Mouse (Mus musculus) midbrain, embryonic 10.5 days (tissue): ENCODE measurements around the gene Fgf6. TPM values are rescaled to one million over a fixed set of nuclear protein-coding genes. Genes with fewer than 3 reads are reported as not detected.

ENCODE experiments used
- DNase-seq: peaks from one replicate; pipeline ENCODE4 v3.0.0-alpha.2; 2017; ENCODE audit warnings: low spot score
- H3K27ac ChIP-seq: fragments of 300-500 bp; sonication (generic); replicated peaks from 2 replicates; pipeline ENCODE4 v1.5.1; 2016; ENCODE audit warnings: mild to moderate bottlenecking
- H3K27me3 ChIP-seq: fragments of 300-500 bp; sonication (generic); 2 replicates; pipeline ENCODE4 v1.6.1; 2016; ENCODE audit warnings: low read depth, mild to moderate bottlenecking; ENCODE audit not compliant: poor library complexity, severe bottlenecking
- H3K36me3 ChIP-seq: fragments of 300-500 bp; sonication (generic); 2 replicates; pipeline ENCODE4 v1.6.1; 2016; ENCODE audit warnings: mild to moderate bottlenecking, moderate library complexity
- H3K4me1 ChIP-seq: fragments of 300-500 bp; sonication (generic); 2 replicates; pipeline ENCODE4 v1.6.1; 2016
- H3K4me3 ChIP-seq: fragments of 300-500 bp; sonication (generic); 2 replicates; pipeline ENCODE4 v1.5.1; 2016; ENCODE audit warnings: mild to moderate bottlenecking, moderate library complexity
- H3K9me3 ChIP-seq: fragments of 300-500 bp; sonication (generic); replicated peaks from 2 replicates; pipeline ENCODE4 v1.6.1; 2016; ENCODE audit warnings: mild to moderate bottlenecking
- WGBS: fragments of 180-500 bp; shearing (Covaris S2); methylation state at CpG from one replicate; pipeline ENCODE4 v1.1.7; 2016; 5-methylcytosine and 5-hydroxymethylcytosine counted together
- polyA plus RNA-seq: library from polyadenylated mRNA; unstranded; fragments of >200 nt; fragmentation: Nextera tagmentation; extraction: Ambion mirVana; gene quantifications from 2 replicates; pipeline ENCODE4 v1.2.1, GENCODE M21; 2016

Fgf6 gene
- not detected in 2 replicates for polyA plus RNA-seq

- H3K36me3 ChIP-seq = no peaks in the 10 kb centered on the region
- H3K4me3 ChIP-seq = no peak within 1 kb of the TSS
- WGBS = 81% methylated on average over 26 of the region's 26 CpGs
- H3K27ac ChIP-seq = no peak within 1 kb of the TSS
- no peaks in the 10 kb centered on the region for H3K9me3 ChIP-seq
- peaks cover 16% of the 10 kb centered on the region for H3K4me1 ChIP-seq
- no peak for DNase-seq
- peaks cover 12% of the 10 kb centered on the region for H3K27me3 ChIP-seq
These were observed at the start of gene Fgf6 for GRCm38 (mm10) chr6:127014906-127015770. TSS of gene Fgf6 (plus strand) at chr6:127015586.

GRCm38 (mm10) chr6:126966241-126967026, 49.0 kb upstream of the Fgf6 start:
- DNase-seq = no peak
- H3K27ac ChIP-seq = no peak overlapping the region
- WGBS = 92% methylated on average over 14 of the region's 14 CpGs
- H3K36me3 ChIP-seq = peaks cover 8% of the 10 kb centered on the region; the same call in 1 of the 2 replicates
- no peak overlapping the region for H3K4me3 ChIP-seq
- no peaks in the 10 kb centered on the region for H3K4me1 ChIP-seq
- H3K9me3 ChIP-seq = no peaks in the 10 kb centered on the region
- H3K27me3 ChIP-seq = no peaks in the 10 kb centered on the region

GRCm38 (mm10) chr6:126981539-126982234, 33.7 kb upstream of the Fgf6 start:
- DNase-seq = no peak
- WGBS = 67% methylated on average over 5 of the region's 5 CpGs
- H3K27me3 ChIP-seq = no peaks in the 10 kb centered on the region
- H3K36me3 ChIP-seq = 0 out of 2 replicates have a peak, but pooled peaks cover 3% of the 10 kb centered on the region
- H3K4me1 ChIP-seq = no peaks in the 10 kb centered on the region
- H3K4me3 ChIP-seq = no peak overlapping the region
- no peak overlapping the region for H3K27ac ChIP-seq
- no peaks in the 10 kb centered on the region for H3K9me3 ChIP-seq

GRCm38 (mm10) chr6:126993676-126994075, 21.7 kb upstream of the Fgf6 start:
- Histone ChIP-seq H3K36me3 (no peaks in the 10 kb centered on the region), H3K9me3 (no peaks in the 10 kb centered on the region), H3K27ac (no peak overlapping the region), H3K4me3 (no peak overlapping the region), H3K4me1 (no peaks in the 10 kb centered on the region), H3K27me3 (no peaks in the 10 kb centered on the region)
- 68% methylated on average over 2 of the region's 2 CpGs for WGBS
- DNase-seq = no peak

GRCm38 (mm10) chr6:126995494-126995893, 19.9 kb upstream of the Fgf6 start:
- Histone ChIP-seq H3K9me3 (no peaks in the 10 kb centered on the region), H3K27ac (no peak overlapping the region), H3K36me3 (no peaks in the 10 kb centered on the region), H3K27me3 (no peaks in the 10 kb centered on the region), H3K4me1 (no peaks in the 10 kb centered on the region), H3K4me3 (no peak overlapping the region)
- DNase-seq = no peak
- 93% methylated on average over 3 of the region's 3 CpGs for WGBS

- Histone ChIP-seq H3K27me3 (no peaks in the 10 kb centered on the region), H3K4me3 (no peak overlapping the region), H3K36me3 (no peaks in the 10 kb centered on the region), H3K9me3 (no peaks in the 10 kb centered on the region), H3K27ac (no peak overlapping the region), H3K4me1 (no peaks in the 10 kb centered on the region)
- 85% methylated on average over 5 of the region's 5 CpGs for WGBS
- no peak for DNase-seq
These were observed 19.0 kb upstream of the Fgf6 start for GRCm38 (mm10) chr6:126996399-126996798.

GRCm38 (mm10) chr6:127005646-127006045, 9.7 kb upstream of the Fgf6 start:
- Histone ChIP-seq H3K4me1 (no peaks in the 10 kb centered on the region), H3K27me3 (no peaks in the 10 kb centered on the region), H3K4me3 (no peak overlapping the region), H3K9me3 (no peaks in the 10 kb centered on the region), H3K36me3 (no peaks in the 10 kb centered on the region), H3K27ac (no peak overlapping the region)
- DNase-seq = no peak
- WGBS = 79% methylated on average over 3 of the region's 3 CpGs

- no peak for DNase-seq
- no peaks in the 10 kb centered on the region for H3K9me3 ChIP-seq
These were observed 8.8 kb upstream of the Fgf6 start for GRCm38 (mm10) chr6:127006551-127006950.

GRCm38 (mm10) chr6:127010021-127010420, 5.4 kb upstream of the Fgf6 start:
- DNase-seq = no peak
- Histone ChIP-seq H3K9me3 (no peaks in the 10 kb centered on the region), H3K36me3 (no peaks in the 10 kb centered on the region), H3K4me3 (no peak overlapping the region), H3K27ac (no peak overlapping the region), H3K4me1 (0 out of 2 replicates have a peak, but pooled peaks cover 4% of the 10 kb centered on the region), H3K27me3 (no peaks in the 10 kb centered on the region)
- WGBS = 91% methylated on average over 13 of the region's 13 CpGs

More at GRCm38 (mm10) chr6:127006551-127006950, 8.8 kb upstream of the Fgf6 start:
- Histone ChIP-seq H3K27ac (no peak overlapping the region), H3K36me3 (no peaks in the 10 kb centered on the region), H3K4me1 (0 out of 2 replicates have a peak, but pooled peaks cover under 1% of the 10 kb centered on the region), H3K27me3 (no peaks in the 10 kb centered on the region), H3K4me3 (no peak overlapping the region)
- WGBS = 90% methylated on average over 3 of the region's 3 CpGs

- 89% methylated on average over 13 of the region's 13 CpGs for WGBS
These were observed 3.3 kb upstream of the Fgf6 start for GRCm38 (mm10) chr6:127011947-127012535.

GRCm38 (mm10) chr6:127019254-127019653, 3.9 kb downstream of the Fgf6 start:
- peaks cover 39% of the 10 kb centered on the region for H3K27me3 ChIP-seq
- no peak overlapping the region for H3K4me3 ChIP-seq
- H3K9me3 ChIP-seq = no peaks in the 10 kb centered on the region
- DNase-seq = no peak
- peaks cover 22% of the 10 kb centered on the region for H3K4me1 ChIP-seq
- peak overlapping the region; percentile 14 for H3K27ac ChIP-seq
- 4% methylated on average over 6 of the region's 6 CpGs for WGBS
- H3K36me3 ChIP-seq = no peaks in the 10 kb centered on the region

More at GRCm38 (mm10) chr6:127011947-127012535, 3.3 kb upstream of the Fgf6 start:
- Histone ChIP-seq H3K9me3 (no peaks in the 10 kb centered on the region), H3K27ac (no peak overlapping the region), H3K4me3 (no peak overlapping the region), H3K4me1 (0 out of 2 replicates have a peak, but pooled peaks cover 4% of the 10 kb centered on the region), H3K36me3 (no peaks in the 10 kb centered on the region), H3K27me3 (no peaks in the 10 kb centered on the region)
- no peak for DNase-seq

GRCm38 (mm10) chr6:127020431-127020830, 5.0 kb downstream of the Fgf6 start:
- H3K36me3 ChIP-seq = no peaks in the 10 kb centered on the region
- peaks cover 22% of the 10 kb centered on the region for H3K4me1 ChIP-seq
- H3K27me3 ChIP-seq = peaks cover 39% of the 10 kb centered on the region
- no peak for DNase-seq
- WGBS = 21% methylated on average over 13 of the region's 13 CpGs
- H3K27ac ChIP-seq = no peak overlapping the region
- no peak overlapping the region for H3K4me3 ChIP-seq
- no peaks in the 10 kb centered on the region for H3K9me3 ChIP-seq
